Mouse (Mus musculus) lung, postnatal 0 days (tissue): ENCODE data around the gene Ak8.

Experiments used
- CTCF ChIP-seq: IDR thresholded peaks from 2 replicates; pipeline ENCODE4 v1.5.1; 2016; ENCODE audit warnings: antibody characterized with exemption, mild to moderate bottlenecking
- EP300 ChIP-seq: IDR thresholded peaks from 2 replicates; pipeline ENCODE4 v1.6.1; 2016; ENCODE audit warnings: antibody characterized with exemption, mild to moderate bottlenecking, control low read depth

DNA sequence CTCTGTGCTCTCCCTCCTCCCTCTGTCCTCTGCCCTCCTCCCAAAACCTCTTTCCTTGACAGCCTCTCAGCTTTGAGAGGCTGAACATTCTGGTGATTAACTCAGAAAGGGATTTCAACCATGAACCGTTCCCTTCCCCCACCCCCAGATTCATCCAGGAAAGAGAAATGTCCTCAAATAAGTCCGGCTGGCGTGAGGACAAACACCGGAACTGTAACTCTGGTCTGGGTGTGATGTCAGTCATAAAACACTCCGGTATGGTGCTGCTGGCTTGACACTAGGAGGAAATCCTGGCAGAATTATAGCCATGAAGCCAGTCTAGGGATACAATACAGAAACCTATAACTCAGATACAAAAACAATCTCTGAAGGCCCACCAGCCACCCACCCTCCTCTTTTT lies 70.7 kb downstream of the Ak8 start:
- TF ChIP-seq EP300 = no peak
- no peak for TF ChIP-seq CTCF
